Mouse (Mus musculus) liver, adult 2 months (tissue): ENCODE measurements around the gene Ddn.

Experiments used
- CTCF ChIP-seq: fragments of 200-500 bp; IDR thresholded peaks from 2 replicates; pipeline ENCODE4 v1.5.1; 2011; ENCODE audit warnings: low read depth, low read length, control low read depth
- POLR2A ChIP-seq: fragments of 200-500 bp; IDR thresholded peaks from 2 replicates; pipeline ENCODE4 v1.6.1; 2011; ENCODE audit warnings: low read length, control low read depth; ENCODE audit not compliant: insufficient read depth; ENCODE audit errors: extremely low read depth

GRCm38 (mm10) chr15:98843595-98844223 is 34.4 kb upstream of the Ddn start:
- no peak for TF ChIP-seq POLR2A
- no peak for TF ChIP-seq CTCF
